Mouse (Mus musculus) CH12.LX (cell line): ENCODE data around the gene Bcas3. TPM values are rescaled to one million over a fixed set of nuclear protein-coding genes. Genes with fewer than 3 reads are reported as not detected.

Experiments used
- DNase-seq: peaks from one replicate; pipeline ENCODE4 v3.0.0-alpha.2; 2013; ENCODE audit errors: extremely low read depth
- H3K27ac ChIP-seq: 2 replicates; pipeline ENCODE4 v1.5.1; 2012; ENCODE audit warnings: low read depth, mild to moderate bottlenecking, control low read depth, moderate library complexity; ENCODE audit not compliant: insufficient read depth
- H3K27me3 ChIP-seq: replicated peaks from 2 replicates; pipeline ENCODE3; 2012; ENCODE audit warnings: inconsistent platforms
- H3K36me3 ChIP-seq, 2 experiments: replicated peaks in 1 of 2; 2 replicates each; pipeline versions ENCODE3 to v1.6.1; 2012; ENCODE audit warnings: inconsistent platforms in 1 of 2, low read length in 1 of 2, mild to moderate bottlenecking in 1 of 2, mixed read lengths in 1 of 2, moderate library complexity in 1 of 2; ENCODE audit not compliant: control insufficient read depth in 1 of 2, insufficient read depth in 1 of 2
- H3K4me1 ChIP-seq, 2 experiments: 2 replicates each; pipeline ENCODE4 v1.6.1; 2012; ENCODE audit warnings: inconsistent platforms in 1 of 2, moderate library complexity in 1 of 2; ENCODE audit not compliant: insufficient read depth in 2 of 2, control insufficient read depth in 1 of 2
- H3K4me2 ChIP-seq: 2 replicates; pipeline ENCODE4 v1.6.1; 2012; ENCODE audit warnings: low read depth, mild to moderate bottlenecking, control low read depth; ENCODE audit not compliant: poor library complexity, insufficient read depth, severe bottlenecking
- H3K4me3 ChIP-seq, 3 experiments: fragments of 150-350 bp in 1 of 3; sonication (generic) in 1 of 3; replicated peaks in 1 of 3; 2 replicates each; pipeline versions ENCODE3 to v1.5.1; 2011 to 2012; ENCODE audit warnings: low read depth in 2 of 3, low read length in 2 of 3, mild to moderate bottlenecking in 2 of 3, moderate library complexity in 2 of 3, control low read depth in 1 of 3, improper control_type of control experiment in 1 of 3, inconsistent platforms in 1 of 3, mixed read lengths in 1 of 3; ENCODE audit not compliant: poor library complexity in 1 of 3
- H3K79me2 ChIP-seq: replicated peaks from 2 replicates; pipeline ENCODE4 v1.6.1; 2012; ENCODE audit warnings: mild to moderate bottlenecking, moderate library complexity; ENCODE audit not compliant: control insufficient read depth, poor library complexity, insufficient read depth, severe bottlenecking; ENCODE audit errors: extremely low read depth
- H3K9ac ChIP-seq: 2 replicates; pipeline ENCODE4 v1.6.1; 2012; ENCODE audit warnings: low read depth, mild to moderate bottlenecking, control low read depth, moderate library complexity; ENCODE audit not compliant: insufficient read depth
- H3K9me3 ChIP-seq: replicated peaks from 2 replicates; pipeline ENCODE3; 2012; ENCODE audit warnings: low read length, inconsistent platforms, mixed read lengths
- BHLHE40 ChIP-seq: IDR thresholded peaks from 2 replicates; pipeline ENCODE4 v1.6.1; 2011; ENCODE audit warnings: mild to moderate bottlenecking, low read depth, low read length, improper control_type of control experiment
- CHD1 ChIP-seq: IDR thresholded peaks from 2 replicates; pipeline ENCODE4 v1.6.1; 2012; ENCODE audit warnings: low read depth, low read length, improper control_type of control experiment, inconsistent platforms
- E2F4 ChIP-seq: IDR thresholded peaks from 2 replicates; pipeline ENCODE4 v1.6.1; 2011; ENCODE audit warnings: low read depth, low read length, improper control_type of control experiment; ENCODE audit not compliant: insufficient replicate concordance
- ELF1 ChIP-seq: IDR thresholded peaks from 2 replicates; pipeline ENCODE4 v1.6.1; 2014; ENCODE audit warnings: low read depth, mild to moderate bottlenecking, inconsistent platforms, low read length, improper control_type of control experiment
- EP300 ChIP-seq: IDR thresholded peaks from 2 replicates; pipeline ENCODE4 v1.6.1; 2011; ENCODE audit warnings: low read length, improper control_type of control experiment
- JUN ChIP-seq: IDR thresholded peaks from 2 replicates; pipeline ENCODE4 v1.6.1; 2011; ENCODE audit warnings: low read depth, mild to moderate bottlenecking, low read length, improper control_type of control experiment, moderate library complexity; ENCODE audit not compliant: insufficient read depth
- JUND ChIP-seq: conservative IDR thresholded peaks from 2 replicates; pipeline ENCODE4 v1.6.1; 2011; ENCODE audit warnings: low read depth, low read length, improper control_type of control experiment
- MAFK ChIP-seq: IDR thresholded peaks from 2 replicates; pipeline ENCODE4 v1.6.1; 2011; ENCODE audit warnings: low read length, improper control_type of control experiment; ENCODE audit not compliant: insufficient replicate concordance
- MEF2A ChIP-seq: IDR thresholded peaks from 2 replicates; pipeline ENCODE4 v1.6.1; 2014; ENCODE audit warnings: low read depth, mild to moderate bottlenecking, inconsistent platforms, low read length, improper control_type of control experiment, borderline replicate concordance
- NELFE ChIP-seq: IDR thresholded peaks from 2 replicates; pipeline ENCODE4 v1.6.1; 2011; ENCODE audit warnings: low read depth, low read length, improper control_type of control experiment
- NRF1 ChIP-seq: IDR thresholded peaks from 2 replicates; pipeline ENCODE4 v1.6.1; 2014; ENCODE audit warnings: low read depth, mild to moderate bottlenecking, inconsistent platforms, low read length, improper control_type of control experiment, moderate library complexity
- PAX5 ChIP-seq: IDR thresholded peaks from 2 replicates; pipeline ENCODE4 v1.6.1; 2012; ENCODE audit warnings: low read length, inconsistent platforms, mixed read lengths
- POLR2A ChIP-seq: IDR thresholded peaks from 2 replicates; pipeline ENCODE4 v1.6.1; 2011; ENCODE audit warnings: low read depth, mild to moderate bottlenecking, improper control_type of control experiment, low read length
- POLR2AphosphoS2 ChIP-seq: IDR thresholded peaks from 2 replicates; pipeline ENCODE4 v1.6.1; 2011; ENCODE audit warnings: low read depth, low read length, improper control_type of control experiment
- RAD21 ChIP-seq: IDR thresholded peaks from 2 replicates; pipeline ENCODE4 v1.6.1; 2011; ENCODE audit warnings: low read depth, mild to moderate bottlenecking, low read length, improper control_type of control experiment, moderate library complexity
- SIN3A ChIP-seq: IDR thresholded peaks from 2 replicates; pipeline ENCODE4 v1.6.1; 2012; ENCODE audit warnings: low read length, improper control_type of control experiment, inconsistent platforms
- TBP ChIP-seq: conservative IDR thresholded peaks from 2 replicates; pipeline ENCODE4 v1.6.1; 2011; ENCODE audit warnings: low read depth, low read length, improper control_type of control experiment
- ZKSCAN1 ChIP-seq: IDR thresholded peaks from 2 replicates; pipeline ENCODE4 v1.6.1; 2012; ENCODE audit warnings: low read depth, inconsistent platforms, low read length, improper control_type of control experiment, borderline replicate concordance
- dilution Hi-C: fragments of 300-500 bp; cut with MboI; formaldehyde crosslinking; loops from 2 replicates; pipeline ENCODE4 v1.14.3; 2020; ENCODE audit warnings: low sequenced_read_pairs; ENCODE audit not compliant: extremely low pct_unique_long_range_greater_than_20kb, extremely low pct_ligation_motif_present
- in situ Hi-C: fragments of 300-500 bp; cut with MboI; formaldehyde crosslinking; loops from 3 replicates; pipeline ENCODE4 v1.14.3; 2019; ENCODE audit warnings: low sequenced_read_pairs, low pct_ligation_motif_present, low pct_unique_long_range_greater_than_20kb, mixed read lengths
- polyA plus RNA-seq: library from polyadenylated mRNA; unstranded; fragments of >175 nt; gene quantifications from 2 replicates; pipeline ENCODE4 v1.2.1, GENCODE M21; 2012; ENCODE audit warnings: low read depth; ENCODE audit not compliant: insufficient read length
- total RNA-seq, 2 experiments: library from RNA; depleted of rRNA; stranded (reverse); fragments of 300-350 nt in 1 of 2; fragments of >200 nt in 1 of 2; gene quantifications; 2 replicates each; pipeline ENCODE4 v1.2.3; 2012 to 2014

Bcas3 gene
- total and polyA plus RNA-seq, 3 experiments = 8.2 to 21.3 (median 9.7) TPM

DNA sequence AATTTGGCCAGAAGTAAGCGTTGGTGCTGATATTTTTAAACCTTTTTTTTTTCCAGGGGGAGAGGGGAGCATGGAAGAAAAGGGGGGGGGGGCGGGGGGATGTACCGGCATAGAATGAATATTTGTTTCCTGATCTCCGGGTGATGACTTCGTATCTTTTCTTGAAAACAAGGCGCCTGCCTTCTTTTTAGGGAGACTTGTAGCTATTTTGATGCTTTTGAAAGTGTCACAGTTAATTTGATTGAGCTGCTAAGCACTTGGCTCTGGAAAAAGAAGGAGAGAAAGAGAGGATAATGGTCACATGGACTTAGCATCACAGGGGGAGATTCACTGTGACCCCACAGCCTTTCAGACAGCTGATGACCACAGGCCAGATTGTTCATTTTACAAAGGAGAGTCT lies 413.8 kb downstream of the Bcas3 start:
- Histone ChIP-seq H3K36me3 (no peaks in the 10 kb centered on the region), H3K9me3 (no peaks in the 10 kb centered on the region), H3K4me1 (peaks cover 0 to 5% of the 10 kb centered on the region in 2 experiments; a peak in 1 of 4 replicates), H3K27ac (no peak overlapping the region), H3K9ac (no peak overlapping the region), H3K27me3 (no peaks in the 10 kb centered on the region), H3K4me3 (no peak overlapping the region)
- in situ Hi-C loops = no loop called here
- no peak for TF ChIP-seq POLR2A
- TF ChIP-seq NRF1 = no peak
- no peak for TF ChIP-seq BHLHE40
- TF ChIP-seq TBP = no peak
- TF ChIP-seq, all 38 proteins: peak for 0
- no peak overlapping the region for H3K4me2 ChIP-seq
- H3K79me2 ChIP-seq = no peaks in the 10 kb centered on the region
- dilution Hi-C loops = no loop called here
- DNase-seq = no peak

GRCm38 (mm10) chr11:85769740-85770139 lies 416.8 kb downstream of the Bcas3 start:
- Histone ChIP-seq H3K4me3 (no peak overlapping the region), H3K9me3 (no peaks in the 10 kb centered on the region), H3K4me1 (peaks cover 0 to 3% of the 10 kb centered on the region in 2 experiments; a peak in 2 of 4 replicates), H3K4me2 (no peak overlapping the region), H3K36me3 (no peaks in the 10 kb centered on the region), H3K9ac (no peak overlapping the region), H3K27ac (no peak overlapping the region), H3K27me3 (no peaks in the 10 kb centered on the region), H3K79me2 (no peaks in the 10 kb centered on the region)
- no peak for DNase-seq
- in situ Hi-C loops = no loop called here
- dilution Hi-C loops = no loop called here
- TF ChIP-seq ZKSCAN1 = no peak
- TF ChIP-seq TBP = no peak
- no peak for TF ChIP-seq POLR2AphosphoS2
- TF ChIP-seq E2F4 = no peak
- no peak for TF ChIP-seq SIN3A
- TF ChIP-seq PAX5 = no peak
- no peak for TF ChIP-seq EP300
- no peak for TF ChIP-seq JUND
- no peak for TF ChIP-seq MAFK
- TF ChIP-seq ELF1 = no peak

DNA sequence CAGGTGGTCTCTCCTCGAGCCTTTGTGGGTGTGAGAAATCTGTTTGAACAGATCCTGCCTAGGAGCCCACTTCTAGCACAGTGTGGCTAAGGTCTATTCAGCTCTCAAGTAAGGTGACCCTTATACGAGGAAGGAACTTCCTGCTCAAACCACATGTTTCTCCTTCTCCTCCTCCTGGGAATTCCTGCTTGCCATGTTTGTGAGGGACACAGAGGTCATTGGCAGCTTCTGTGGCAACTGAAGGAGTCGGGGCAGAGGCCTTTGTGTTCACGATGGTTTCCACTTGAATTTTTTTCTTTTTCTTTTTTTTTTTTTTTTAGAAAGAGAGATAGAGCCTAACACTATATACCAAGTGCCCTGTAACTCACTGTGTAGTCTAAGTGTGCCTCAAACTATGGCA lies 420.4 kb downstream of the Bcas3 start:
- TF ChIP-seq ELF1 = no peak
- no peak for TF ChIP-seq TBP
- no peak for TF ChIP-seq CHD1
- no peak for TF ChIP-seq RAD21
- no peak for TF ChIP-seq JUN
- no peak for TF ChIP-seq NELFE
- no peak for TF ChIP-seq MEF2A
- in situ Hi-C loops (no loop called here), dilution Hi-C loops (no loop called here)
- Histone ChIP-seq H3K4me2 (no peak overlapping the region), H3K9me3 (no peaks in the 10 kb centered on the region), H3K9ac (no peak overlapping the region), H3K36me3 (no peaks in the 10 kb centered on the region), H3K27ac (no peak overlapping the region), H3K4me3 (no peak overlapping the region), H3K27me3 (no peaks in the 10 kb centered on the region), H3K79me2 (no peaks in the 10 kb centered on the region), H3K4me1 (peaks cover 0 to 13% of the 10 kb centered on the region in 2 experiments; a peak in 2 of 4 replicates)
- DNase-seq = no peak
